Mouse (Mus musculus) CH12.LX (cell line): ENCODE measurements around the gene Rangrf. TPM values are rescaled to one million over a fixed set of nuclear protein-coding genes. Genes with fewer than 3 reads are reported as not detected.
"Not testable (repeated sequence)": the region's sequence is repeated elsewhere in the genome, so short reads cannot be mapped to it uniquely, and the experiment has no call there.

Experiments used
- DNase-seq: peaks from one replicate; pipeline ENCODE4 v3.0.0-alpha.2; 2013; ENCODE audit errors: extremely low read depth
- H3K27ac ChIP-seq: 2 replicates; pipeline ENCODE4 v1.5.1; 2012; ENCODE audit warnings: low read depth, mild to moderate bottlenecking, control low read depth, moderate library complexity; ENCODE audit not compliant: insufficient read depth
- H3K27me3 ChIP-seq: replicated peaks from 2 replicates; pipeline ENCODE3; 2012; ENCODE audit warnings: inconsistent platforms
- H3K36me3 ChIP-seq, 2 experiments: replicated peaks in 1 of 2; 2 replicates each; pipeline versions ENCODE3 to v1.6.1; 2012; ENCODE audit warnings: inconsistent platforms in 1 of 2, low read length in 1 of 2, mild to moderate bottlenecking in 1 of 2, mixed read lengths in 1 of 2, moderate library complexity in 1 of 2; ENCODE audit not compliant: control insufficient read depth in 1 of 2, insufficient read depth in 1 of 2
- H3K4me1 ChIP-seq, 2 experiments: 2 replicates each; pipeline ENCODE4 v1.6.1; 2012; ENCODE audit warnings: inconsistent platforms in 1 of 2, moderate library complexity in 1 of 2; ENCODE audit not compliant: insufficient read depth in 2 of 2, control insufficient read depth in 1 of 2
- H3K4me2 ChIP-seq: 2 replicates; pipeline ENCODE4 v1.6.1; 2012; ENCODE audit warnings: low read depth, mild to moderate bottlenecking, control low read depth; ENCODE audit not compliant: poor library complexity, insufficient read depth, severe bottlenecking
- H3K4me3 ChIP-seq, 3 experiments: fragments of 150-350 bp in 1 of 3; sonication (generic) in 1 of 3; replicated peaks in 1 of 3; 2 replicates each; pipeline versions ENCODE3 to v1.5.1; 2011 to 2012; ENCODE audit warnings: low read depth in 2 of 3, low read length in 2 of 3, mild to moderate bottlenecking in 2 of 3, moderate library complexity in 2 of 3, control low read depth in 1 of 3, improper control_type of control experiment in 1 of 3, inconsistent platforms in 1 of 3, mixed read lengths in 1 of 3; ENCODE audit not compliant: poor library complexity in 1 of 3
- H3K79me2 ChIP-seq: replicated peaks from 2 replicates; pipeline ENCODE4 v1.6.1; 2012; ENCODE audit warnings: mild to moderate bottlenecking, moderate library complexity; ENCODE audit not compliant: control insufficient read depth, poor library complexity, insufficient read depth, severe bottlenecking; ENCODE audit errors: extremely low read depth
- H3K9ac ChIP-seq: 2 replicates; pipeline ENCODE4 v1.6.1; 2012; ENCODE audit warnings: low read depth, mild to moderate bottlenecking, control low read depth, moderate library complexity; ENCODE audit not compliant: insufficient read depth
- H3K9me3 ChIP-seq: replicated peaks from 2 replicates; pipeline ENCODE3; 2012; ENCODE audit warnings: low read length, inconsistent platforms, mixed read lengths
- CTCF ChIP-seq, 2 experiments: IDR thresholded peaks in 1 of 2; conservative IDR thresholded peaks in 1 of 2; 2 replicates each; pipeline ENCODE4 v1.5.1; 2011 to 2012; ENCODE audit warnings: low read depth in 2 of 2, low read length in 2 of 2, improper control_type of control experiment in 1 of 2, inconsistent platforms in 1 of 2, mild to moderate bottlenecking in 1 of 2, moderate library complexity in 1 of 2
- E2F4 ChIP-seq: IDR thresholded peaks from 2 replicates; pipeline ENCODE4 v1.6.1; 2011; ENCODE audit warnings: low read depth, low read length, improper control_type of control experiment; ENCODE audit not compliant: insufficient replicate concordance
- HCFC1 ChIP-seq: IDR thresholded peaks from 2 replicates; pipeline ENCODE4 v1.6.1; 2012; ENCODE audit warnings: low read depth, mild to moderate bottlenecking, inconsistent platforms, low read length, improper control_type of control experiment
- IRF4 ChIP-seq: IDR thresholded peaks from 2 replicates; pipeline ENCODE4 v1.6.1; 2014; ENCODE audit warnings: low read depth, mild to moderate bottlenecking, inconsistent platforms, low read length, improper control_type of control experiment
- MAFK ChIP-seq: IDR thresholded peaks from 2 replicates; pipeline ENCODE4 v1.6.1; 2011; ENCODE audit warnings: low read length, improper control_type of control experiment; ENCODE audit not compliant: insufficient replicate concordance
- MAZ ChIP-seq: IDR thresholded peaks from 2 replicates; pipeline ENCODE4 v1.6.1; 2012; ENCODE audit warnings: low read depth, mild to moderate bottlenecking, inconsistent platforms, low read length, improper control_type of control experiment, moderate library complexity
- MEF2A ChIP-seq: IDR thresholded peaks from 2 replicates; pipeline ENCODE4 v1.6.1; 2014; ENCODE audit warnings: low read depth, mild to moderate bottlenecking, inconsistent platforms, low read length, improper control_type of control experiment, borderline replicate concordance
- MXI1 ChIP-seq: IDR thresholded peaks from 2 replicates; pipeline ENCODE4 v1.6.1; 2011; ENCODE audit warnings: mild to moderate bottlenecking, low read depth, low read length, improper control_type of control experiment
- NELFE ChIP-seq: IDR thresholded peaks from 2 replicates; pipeline ENCODE4 v1.6.1; 2011; ENCODE audit warnings: low read depth, low read length, improper control_type of control experiment
- NRF1 ChIP-seq: IDR thresholded peaks from 2 replicates; pipeline ENCODE4 v1.6.1; 2014; ENCODE audit warnings: low read depth, mild to moderate bottlenecking, inconsistent platforms, low read length, improper control_type of control experiment, moderate library complexity
- PAX5 ChIP-seq: IDR thresholded peaks from 2 replicates; pipeline ENCODE4 v1.6.1; 2012; ENCODE audit warnings: low read length, inconsistent platforms, mixed read lengths
- RAD21 ChIP-seq: IDR thresholded peaks from 2 replicates; pipeline ENCODE4 v1.6.1; 2011; ENCODE audit warnings: low read depth, mild to moderate bottlenecking, low read length, improper control_type of control experiment, moderate library complexity
- SIN3A ChIP-seq: IDR thresholded peaks from 2 replicates; pipeline ENCODE4 v1.6.1; 2012; ENCODE audit warnings: low read length, improper control_type of control experiment, inconsistent platforms
- SMC3 ChIP-seq: IDR thresholded peaks from 2 replicates; pipeline ENCODE4 v1.6.1; 2011; ENCODE audit warnings: low read depth, low read length, improper control_type of control experiment
- TBP ChIP-seq: conservative IDR thresholded peaks from 2 replicates; pipeline ENCODE4 v1.6.1; 2011; ENCODE audit warnings: low read depth, low read length, improper control_type of control experiment
- USF1 ChIP-seq: IDR thresholded peaks from 2 replicates; pipeline ENCODE4 v1.6.1; 2014; ENCODE audit warnings: low read depth, mild to moderate bottlenecking, inconsistent platforms, low read length, improper control_type of control experiment
- ZKSCAN1 ChIP-seq: IDR thresholded peaks from 2 replicates; pipeline ENCODE4 v1.6.1; 2012; ENCODE audit warnings: low read depth, inconsistent platforms, low read length, improper control_type of control experiment, borderline replicate concordance
- ZMIZ1 ChIP-seq: IDR thresholded peaks from 2 replicates; pipeline ENCODE4 v1.6.1; 2012; ENCODE audit warnings: low read depth, mild to moderate bottlenecking, inconsistent platforms, low read length, improper control_type of control experiment
- dilution Hi-C: fragments of 300-500 bp; cut with MboI; formaldehyde crosslinking; loops from 2 replicates; pipeline ENCODE4 v1.14.3; 2020; ENCODE audit warnings: low sequenced_read_pairs; ENCODE audit not compliant: extremely low pct_unique_long_range_greater_than_20kb, extremely low pct_ligation_motif_present
- in situ Hi-C: fragments of 300-500 bp; cut with MboI; formaldehyde crosslinking; loops from 3 replicates; pipeline ENCODE4 v1.14.3; 2019; ENCODE audit warnings: low sequenced_read_pairs, low pct_ligation_motif_present, low pct_unique_long_range_greater_than_20kb, mixed read lengths
- polyA plus RNA-seq: library from polyadenylated mRNA; unstranded; fragments of >175 nt; gene quantifications from 2 replicates; pipeline ENCODE4 v1.2.1, GENCODE M21; 2012; ENCODE audit warnings: low read depth; ENCODE audit not compliant: insufficient read length
- total RNA-seq, 2 experiments: library from RNA; depleted of rRNA; stranded (reverse); fragments of 300-350 nt in 1 of 2; fragments of >200 nt in 1 of 2; gene quantifications; 2 replicates each; pipeline ENCODE4 v1.2.3; 2012 to 2014

Rangrf gene
- total and polyA plus RNA-seq, 3 experiments = 106 to 158 (median 111) TPM

DNA sequence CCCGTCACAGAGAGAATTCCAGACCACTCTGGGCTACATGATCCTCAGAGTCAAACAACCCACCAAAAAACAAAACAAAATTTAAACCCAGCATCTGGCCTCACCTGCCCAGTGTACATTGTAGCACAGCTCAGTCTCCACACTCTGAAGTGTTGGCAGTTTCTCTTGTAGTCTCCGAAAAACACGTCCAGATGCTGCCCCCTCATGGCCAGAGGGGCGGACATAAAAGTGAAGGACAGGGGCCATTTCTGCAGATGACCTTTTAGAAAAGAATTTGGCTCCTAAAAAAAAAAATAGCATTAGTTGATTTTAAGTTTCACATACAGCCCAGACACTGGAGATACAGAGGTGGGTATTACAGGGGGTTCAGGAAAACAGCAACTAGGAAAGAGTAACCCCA lies 28.6 kb upstream of the Rangrf start:
- DNase-seq = no peak
- Histone ChIP-seq H3K9me3 (no peaks in the 10 kb centered on the region), H3K9ac (no peak overlapping the region), H3K36me3 (peaks cover 44 to 84% of the 10 kb centered on the region in 2 experiments), H3K27me3 (no peaks in the 10 kb centered on the region), H3K4me3 (no peak overlapping the region), H3K4me2 (no peak overlapping the region), H3K27ac (no peak overlapping the region), H3K79me2 (peaks cover 53% of the 10 kb centered on the region), H3K4me1 (peaks cover 10 to 41% of the 10 kb centered on the region in 2 experiments)
- in situ Hi-C loops = no loop called here
- dilution Hi-C loops = no loop called here
- TF ChIP-seq SMC3 (no peak), CTCF (conservative IDR thresholded peaks at IDR 0.05 in 1 of 2, IDR thresholded peaks at IDR 0.05 in 1 of 2; ENCODE audit: low read depth in 2 of 2, low read length in 2 of 2) (peak in 1 of 2 experiments; percentile 54; a peak in 2 of 4 replicates)
- TF ChIP-seq, all 38 proteins: peak for 1

GRCm38 (mm10) chr11:69002782-69003181 lies 27.8 kb upstream of the Rangrf start:
- not testable (repeated sequence) for H3K27ac ChIP-seq, H3K9me3 ChIP-seq
- 0 out of 2 replicates have a peak, but pooled peaks have one; percentile 53 for TF ChIP-seq TBP
- TF ChIP-seq, all 38 proteins: peak for 1; not testable (repeated sequence) for 37
- peaks cover 52 to 92% of the 10 kb centered on the region in 2 experiments for H3K36me3 ChIP-seq
- H3K4me2 ChIP-seq, H3K9ac ChIP-seq, dilution Hi-C loops, in situ Hi-C loops, H3K4me3 ChIP-seq, H3K27me3 ChIP-seq, DNase-seq: not testable (repeated sequence)
- peaks cover 49% of the 10 kb centered on the region for H3K79me2 ChIP-seq
- peaks cover 10 to 41% of the 10 kb centered on the region in 2 experiments for H3K4me1 ChIP-seq

GRCm38 (mm10) chr11:68997080-68997479 lies 22.1 kb upstream of the Rangrf start:
- in situ Hi-C loops (no loop called here), dilution Hi-C loops (no loop called here)
- no peak overlapping the region for H3K9ac ChIP-seq
- H3K4me2 ChIP-seq = no peak overlapping the region
- no peaks in the 10 kb centered on the region for H3K79me2 ChIP-seq
- no peaks in the 10 kb centered on the region for H3K4me1 ChIP-seq
- no peaks in the 10 kb centered on the region for H3K27me3 ChIP-seq
- H3K27ac ChIP-seq = no peak overlapping the region
- no peak for TF ChIP-seq USF1
- no peak for TF ChIP-seq E2F4
- no peak for TF ChIP-seq SIN3A
- TF ChIP-seq ZMIZ1 = no peak
- TF ChIP-seq PAX5 = no peak
- no peak for TF ChIP-seq TBP
- no peak for TF ChIP-seq NELFE
- TF ChIP-seq MAZ = no peak
- TF ChIP-seq MEF2A = no peak
- TF ChIP-seq RAD21 = no peak
- TF ChIP-seq NRF1 = no peak
- TF ChIP-seq IRF4 = no peak
- TF ChIP-seq HCFC1 = no peak
- TF ChIP-seq MAFK = no peak
- no peak for TF ChIP-seq ZKSCAN1
- no peak for TF ChIP-seq MXI1
- TF ChIP-seq, all 38 proteins: peak for 0
- Histone ChIP-seq H3K4me3 (no peak overlapping the region), H3K36me3 (peaks cover 86 to 98% of the 10 kb centered on the region in 2 experiments), H3K9me3 (no peaks in the 10 kb centered on the region)
- no peak for DNase-seq
